Mouse (Mus musculus) left cerebral cortex, postnatal 36 days (tissue): Measurements from ENCODE around the gene Arih2. TPM values are rescaled to one million over a fixed set of nuclear protein-coding genes. Genes with fewer than 3 reads are reported as not detected.
"Not testable (repeated sequence)": the region's sequence is repeated elsewhere in the genome, so short reads cannot be mapped to it uniquely, and the experiment has no call there.

Experiments used
- DNase-seq, 2 experiments: peaks; one replicate each; pipeline ENCODE4 v3.0.0; 2021 to 2022; ENCODE audit warnings: low spot score in 2 of 2, mixed read lengths in 1 of 2
- intact Hi-C: fragments of 180-260 bp; cut with DNase I; formaldehyde crosslinking; loops from one replicate; pipeline ENCODE4 v1.15.1; 2025
- total RNA-seq, 2 experiments: library from RNA; stranded (reverse); gene quantifications; 2 replicates each; pipeline ENCODE4 v1.2.3; 2021

Gene Arih2
- 10 to 100 TPM; 49.5 to 53.5 TPM for total RNA-seq

DNA sequence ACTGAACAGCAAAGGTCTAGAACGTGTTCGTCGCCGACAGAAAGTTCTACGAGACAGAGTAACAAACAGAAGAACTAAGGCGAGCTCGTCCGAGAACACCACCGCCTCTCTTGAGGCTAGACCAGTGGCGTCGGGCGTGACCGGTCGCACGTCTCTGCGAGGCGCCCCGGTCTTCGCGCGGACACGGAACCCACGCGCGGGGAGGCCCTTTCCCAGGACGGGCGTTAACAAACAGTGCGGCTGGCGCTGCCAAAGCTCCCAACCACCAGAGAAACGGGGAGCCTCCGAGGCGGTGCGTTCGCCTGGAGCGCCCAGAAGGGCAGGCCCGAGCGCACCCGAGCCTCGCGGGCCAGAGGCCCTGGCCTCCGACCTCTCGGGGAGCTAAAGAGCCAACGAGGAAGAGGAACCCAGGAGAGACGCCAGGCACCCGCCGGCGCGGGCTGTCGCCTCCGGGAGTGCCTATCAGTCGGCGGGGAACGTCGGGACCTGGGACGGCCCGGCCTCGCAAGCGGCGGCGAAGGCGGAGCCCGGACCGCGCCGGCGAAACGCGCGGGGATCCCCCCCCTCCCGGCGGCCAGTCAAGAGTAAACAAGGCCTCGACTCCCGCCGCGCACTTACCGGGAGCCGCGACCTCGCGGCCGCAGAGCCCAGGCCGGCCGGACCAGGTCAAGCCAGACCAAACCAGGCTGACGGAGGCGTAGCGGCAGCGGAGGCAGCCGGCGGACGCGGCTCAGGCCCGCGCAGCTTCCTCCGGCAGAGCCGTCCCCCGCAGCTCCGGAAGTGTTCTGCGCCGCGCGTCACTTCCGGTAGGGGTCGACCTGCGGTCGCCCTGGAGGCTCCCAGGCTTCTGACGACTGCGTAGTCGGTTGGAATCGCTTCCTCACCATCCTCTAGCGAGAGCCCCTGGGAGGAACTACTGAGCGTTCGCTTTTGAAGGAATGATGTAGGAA is at the start of gene Arih2:
Gene Arih2, minus strand, starts transcription at position 776 of the 950 bp plus-strand sequence.
- peak; percentile 93 to 95 for DNase-seq
- intact Hi-C loops: loop anchor here (2.0 kb wide), 1 partner anchor 82 kb away; the partner anchor contains the start of gene Ndufaf3

DNA sequence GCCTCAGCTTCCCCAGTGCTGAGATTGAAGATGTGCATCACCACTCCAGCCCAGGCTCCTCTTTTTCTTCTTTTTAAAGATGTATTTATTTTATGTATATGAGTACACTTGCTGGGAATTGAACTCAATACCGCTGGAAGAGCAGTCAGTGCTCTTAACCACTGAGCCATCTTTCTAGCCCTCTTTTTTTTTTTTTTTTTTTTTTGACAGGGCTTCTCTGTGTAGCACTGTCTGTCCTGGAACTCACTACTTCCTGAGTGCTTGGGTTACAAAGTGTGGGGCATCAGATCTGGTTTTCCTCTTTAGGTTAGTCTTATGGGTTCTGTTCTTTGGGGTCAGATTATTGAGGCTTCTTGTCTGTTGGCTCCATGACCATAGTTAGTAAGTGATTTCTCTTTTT is 45.3 kb upstream of the Arih2 start:
- DNase-seq: no peak
- intact Hi-C loops: loop anchor here (5.0 kb wide), 1 partner anchor 33 kb away; no protein-coding TSS in a partner anchor

- intact Hi-C loops: loop anchor here (5.0 kb wide), 1 partner anchor 33 kb away; no protein-coding TSS in a partner anchor
- no peak for DNase-seq
Measured at GRCm38 (mm10) chr9:108693946-108694345, 44.8 kb upstream of the Arih2 start.

DNA sequence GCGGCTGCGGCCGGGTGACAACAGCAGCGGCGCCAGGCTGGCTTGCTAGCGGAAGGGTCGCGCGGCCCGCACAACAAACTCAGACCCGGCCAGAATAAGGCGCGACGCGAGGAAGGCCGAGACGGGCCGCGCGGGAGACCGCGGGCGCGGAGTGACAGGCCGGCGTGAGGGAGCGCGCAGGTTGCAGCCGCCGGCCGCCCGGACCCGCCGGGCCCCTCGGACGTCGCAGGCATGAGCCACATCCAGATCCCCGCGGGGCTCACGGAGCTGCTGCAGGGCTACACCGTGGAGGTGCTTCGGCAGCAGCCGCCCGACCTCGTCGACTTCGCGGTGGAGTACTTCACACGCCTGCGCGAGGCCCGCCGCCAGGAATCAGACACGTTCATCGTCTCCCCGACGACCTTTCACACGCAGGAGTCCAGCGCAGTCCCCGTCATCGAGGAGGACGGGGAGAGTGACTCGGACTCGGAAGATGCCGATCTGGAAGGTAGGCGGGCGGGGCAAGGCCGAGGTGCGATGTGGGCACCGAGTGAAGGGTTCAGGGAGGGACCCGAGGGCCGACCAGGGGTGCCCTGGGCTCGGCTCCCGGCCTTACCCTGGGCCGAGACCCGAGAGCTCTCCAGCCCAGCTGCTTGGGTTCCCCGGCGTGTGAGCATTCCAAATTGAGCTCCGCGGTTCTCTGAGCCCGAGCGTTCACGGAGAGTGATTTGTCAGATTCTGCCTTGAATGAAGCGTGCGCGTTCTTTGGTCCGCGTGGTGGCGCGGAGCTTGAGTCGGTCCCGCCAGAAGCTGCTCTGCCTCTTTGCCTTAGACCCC is 43.2 kb upstream of the Arih2 start:
- DNase-seq: peak; percentile 67 to 73
- intact Hi-C loops: loop anchor here (5.0 kb wide), 1 partner anchor 35 kb away; no protein-coding TSS in a partner anchor

DNA sequence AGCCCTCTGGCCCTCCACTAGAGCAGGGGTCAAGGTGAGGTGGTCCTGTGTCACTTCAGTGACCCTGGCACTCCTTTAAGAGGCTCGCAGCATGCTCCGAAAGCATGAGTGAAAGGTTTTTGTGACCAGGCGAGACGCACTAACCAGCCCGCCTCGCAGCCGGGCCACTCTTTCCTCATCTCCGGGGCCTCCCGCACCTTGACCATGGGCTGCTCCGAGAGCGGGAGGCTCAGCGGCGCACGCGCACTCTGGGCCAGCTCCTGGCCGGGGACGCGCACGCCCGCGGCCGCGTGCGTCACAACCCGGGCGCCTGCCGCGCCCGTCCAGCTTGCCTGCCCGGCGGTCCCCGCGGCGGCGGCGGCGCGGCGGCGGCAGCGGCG is 42.6 kb upstream of the Arih2 start:
- DNase-seq: peak; percentile 89 to 91
- intact Hi-C loops: loop anchor here (5.0 kb wide), 1 partner anchor 35 kb away; no protein-coding TSS in a partner anchor

- no peak for DNase-seq
- intact Hi-C loops: loop anchor here (5.0 kb wide), 1 partner anchor 36 kb away; no protein-coding TSS in a partner anchor
Measured at GRCm38 (mm10) chr9:108691371-108691770, 42.2 kb upstream of the Arih2 start.

DNA sequence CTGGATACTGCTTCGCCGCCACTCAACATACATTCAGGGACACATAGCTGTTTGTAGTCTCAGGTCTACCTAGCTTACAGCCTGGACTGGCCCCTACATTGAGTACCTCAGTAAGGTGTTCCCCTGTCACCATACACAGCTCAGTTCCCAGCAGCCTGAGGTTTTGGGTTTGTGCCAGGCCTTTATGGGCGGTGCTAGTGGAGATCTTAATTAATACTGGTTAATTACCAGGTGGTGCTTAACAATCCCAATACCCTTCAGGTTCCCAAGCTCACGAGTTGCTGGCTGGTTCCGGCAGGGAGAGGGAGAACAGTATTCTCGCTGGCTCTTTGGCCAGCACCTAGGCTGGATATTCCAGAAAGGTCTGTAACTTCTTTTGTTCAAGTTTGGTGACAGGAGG is 41.7 kb upstream of the Arih2 start:
- intact Hi-C loops: loop anchor here (5.0 kb wide), 1 partner anchor 36 kb away; no protein-coding TSS in a partner anchor
- DNase-seq: no peak

GRCm38 (mm10) chr9:108689993-108690392 is 40.8 kb upstream of the Arih2 start:
- intact Hi-C loops: loop anchor here (5.0 kb wide), 1 partner anchor 37 kb away; no protein-coding TSS in a partner anchor
- DNase-seq: no peak

GRCm38 (mm10) chr9:108689106-108689505 is 39.9 kb upstream of the Arih2 start, which contains the start of gene Prkar2a:
Gene Prkar2a, plus strand, starts transcription at chr9:108689314.
- no peak for DNase-seq
- intact Hi-C loops: no loop called here

DNA sequence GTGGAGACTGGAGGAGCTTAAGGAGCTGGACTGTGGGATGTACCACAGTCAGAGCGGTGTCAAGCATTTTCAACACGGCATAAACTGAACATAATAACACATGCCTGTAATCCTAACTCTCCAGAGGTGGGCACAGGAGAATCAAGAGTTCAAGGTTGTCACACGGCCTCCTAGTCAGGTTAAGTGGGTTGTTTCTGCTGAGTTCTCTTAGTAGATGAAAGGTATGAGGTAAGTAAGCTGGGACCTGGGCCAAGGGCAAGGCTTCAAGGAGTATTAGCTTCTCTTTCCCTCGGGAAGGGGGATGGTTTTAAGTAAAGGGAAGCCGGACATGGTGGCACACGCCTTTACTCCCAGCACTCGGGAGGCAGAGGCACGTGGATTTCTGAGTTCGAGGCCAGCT is 39.3 kb upstream of the Arih2 start:
- intact Hi-C loops: no loop called here

GRCm38 (mm10) chr9:108687686-108688085 is 38.5 kb upstream of the Arih2 start:
- no peak for DNase-seq
- intact Hi-C loops: no loop called here

More for the DNA sequence above, 39.3 kb upstream of the Arih2 start:
- no peak for DNase-seq

GRCm38 (mm10) chr9:108687181-108687580 is 38.0 kb upstream of the Arih2 start:
- intact Hi-C loops: no loop called here
- DNase-seq: no peak

DNA sequence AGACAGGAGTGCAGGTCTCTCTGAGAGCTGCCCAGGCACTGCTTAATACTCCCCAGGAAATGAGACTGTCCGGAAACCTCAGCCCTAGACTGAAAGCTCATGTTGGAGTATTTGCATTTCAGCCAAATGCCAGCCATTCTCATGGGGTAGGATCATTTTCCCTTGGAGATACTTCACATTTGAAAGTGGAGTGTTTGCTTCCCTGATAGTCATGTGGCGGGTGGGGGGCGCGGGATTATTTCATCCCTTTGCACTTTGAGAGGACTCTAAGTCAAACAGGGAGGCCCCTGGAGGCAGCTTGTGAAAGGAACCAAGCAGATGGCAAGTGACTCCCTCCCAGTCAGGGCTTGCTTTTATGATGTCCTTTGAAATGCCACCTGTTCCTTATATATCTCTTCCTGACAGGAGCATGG is 37.3 kb upstream of the Arih2 start:
- intact Hi-C loops: no loop called here
- no peak for DNase-seq

- no peak for DNase-seq
- intact Hi-C loops: no loop called here
Measured at GRCm38 (mm10) chr9:108680026-108680425, 30.8 kb upstream of the Arih2 start.

DNA sequence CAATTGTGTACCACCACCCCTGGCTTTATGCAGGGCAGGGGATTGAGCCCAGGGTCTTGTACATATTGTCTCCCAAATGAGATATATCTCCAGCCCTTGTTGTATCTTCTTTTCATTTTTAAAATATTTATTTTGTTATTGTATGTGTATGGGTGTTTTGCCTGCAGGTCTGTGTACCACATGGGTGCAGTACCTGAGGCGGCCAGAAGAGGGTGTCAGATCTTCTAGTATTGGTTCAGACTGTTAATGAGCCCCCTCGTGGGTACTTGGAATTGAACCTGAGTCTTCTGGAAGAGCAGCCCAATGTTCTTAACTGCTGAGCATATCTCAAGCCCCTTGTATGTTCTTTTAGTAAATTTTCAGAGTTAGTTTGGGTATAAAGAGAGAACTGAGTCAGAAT is 24.0 kb upstream of the Arih2 start:
- intact Hi-C loops: no loop called here
- DNase-seq: no peak

DNA sequence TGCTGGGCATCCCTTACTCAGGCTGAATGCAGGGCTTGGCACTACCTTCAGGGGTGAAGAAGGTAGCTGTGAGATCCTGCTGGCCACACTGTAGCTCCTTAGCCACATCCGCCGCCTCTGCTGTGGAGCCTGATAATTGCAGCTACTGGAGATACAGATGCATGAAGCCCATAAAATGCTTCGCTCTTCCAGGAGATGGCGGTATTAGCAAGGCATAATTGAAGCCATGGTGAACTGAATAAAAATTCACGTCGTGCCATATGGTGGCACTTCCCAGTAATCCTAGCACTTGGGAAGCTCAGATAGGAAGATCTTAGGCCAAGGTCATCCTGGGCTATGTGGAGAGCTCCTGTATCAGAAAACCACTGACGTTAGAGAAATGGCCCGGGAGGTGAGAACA is 20.7 kb upstream of the Arih2 start:
- no peak for DNase-seq

GRCm38 (mm10) chr9:108662660-108663059 is 13.5 kb upstream of the Arih2 start:
- DNase-seq: no peak
- intact Hi-C loops: no loop called here

More for the DNA sequence above, 20.7 kb upstream of the Arih2 start:
- intact Hi-C loops: no loop called here

- DNase-seq: peak; percentile 49 to 55
- intact Hi-C loops: no loop called here
Measured at GRCm38 (mm10) chr9:108661677-108662612, 12.8 kb upstream of the Arih2 start, which contains the start of gene Slc25a20. Gene Slc25a20, plus strand, starts transcription at chr9:108662088.

DNA sequence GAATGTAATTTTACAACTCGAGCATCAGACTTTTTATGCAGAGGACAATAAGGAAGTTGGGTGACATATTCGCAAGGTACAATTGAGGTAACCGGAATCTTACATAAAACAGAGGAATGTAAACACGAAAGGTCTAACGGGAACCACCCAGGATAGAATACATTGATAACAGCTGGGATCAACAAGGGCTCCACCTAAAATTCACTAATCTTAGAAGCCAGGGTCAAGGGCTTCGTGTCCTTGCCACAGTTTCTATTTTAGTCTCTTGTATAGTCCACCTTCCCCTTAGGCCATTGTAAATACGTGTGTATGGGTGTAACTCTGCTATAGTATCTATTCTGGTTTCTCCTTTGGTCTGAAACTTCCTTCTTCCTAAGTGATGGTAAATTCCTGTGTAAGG is 6.7 kb upstream of the Arih2 start:
- intact Hi-C loops, DNase-seq: not testable (repeated sequence)
